In the genomic region with DNA sequence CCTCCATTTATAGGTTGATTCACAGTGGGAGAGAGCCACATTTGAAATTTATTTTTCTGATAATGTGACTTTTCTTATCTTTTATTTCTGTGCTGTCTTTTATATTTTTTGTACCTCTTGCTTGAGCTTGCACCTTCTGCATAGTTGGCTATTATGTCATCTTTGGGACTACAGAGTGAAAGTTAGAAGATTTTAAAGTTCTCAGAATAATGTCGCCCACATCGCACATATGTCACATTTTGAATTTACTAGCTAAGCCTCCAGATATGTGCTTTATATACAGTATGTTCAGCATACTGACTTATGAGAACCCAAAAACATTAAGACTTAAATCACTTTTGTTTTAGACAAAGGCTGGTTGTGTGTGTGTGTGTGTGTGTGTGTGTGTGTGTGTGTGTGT, we compare ENCODE assay signal across 21 mouse cellular contexts. TPM values are rescaled to one million over a fixed set of nuclear protein-coding genes. Genes with fewer than 3 reads are reported as not detected.
DNase-seq lines count a peak whose midpoint lies in the region; ATAC-seq and TF ChIP-seq lines count a peak whose summit lies in the region.
"Had no signal": no experiment of that assay in that cellular context is flagged by ENCODE, and none has a peak within 500 bp of the region (broad histone marks: within the 10 kb centered on the region; RNA-seq: fewer than 3 reads in every experiment).

No protein-coding gene starts in this region.

- TF ChIP-seq POLR2A in cortical plate, adult 2 months (IDR thresholded peaks at IDR 0.05; ENCODE audit: extremely low read depth, insufficient read depth, low read length), result no peak

- peaks cover 8% of the 10 kb centered on the region for H3K4me1 ChIP-seq in cortical plate, adult 2 months (ENCODE audit: control insufficient read depth, insufficient read depth, low read length)
- H3K4me1 ChIP-seq in forebrain, embryonic 16.5 days (replicated peaks; ENCODE audit: control insufficient read depth, insufficient read depth, low read length), result peaks cover 20% of the 10 kb centered on the region

- H3K27me3 ChIP-seq in forebrain, embryonic 16.5 days (replicated peaks; ENCODE audit: control insufficient read depth, insufficient read depth, low read length), result no peaks in the 10 kb centered on the region
- H3K27me3 ChIP-seq: embryonic facial prominence, embryonic 15.5 days; hindbrain, embryonic 13.5 days had no signal

- no peak for TF ChIP-seq CTCF in cortical plate, adult 2 months (IDR thresholded peaks at IDR 0.05; ENCODE audit: extremely low read depth, insufficient read depth, low read length)

- no peaks in the 10 kb centered on the region; the same call in 1 of the 2 replicates for H3K36me3 ChIP-seq in forebrain, embryonic 16.5 days (ENCODE audit: control insufficient read depth, insufficient read depth)
- H3K36me3 ChIP-seq: embryonic facial prominence, embryonic 15.5 days; hindbrain, embryonic 13.5 days had no signal

- no peak for ATAC-seq in forebrain, embryonic 16.5 days
- ATAC-seq: forebrain, embryonic 14.5 days; hindbrain, postnatal 0 days had no signal

- H3K4me2 ChIP-seq in forebrain, embryonic 16.5 days (ENCODE audit: low read length), result no peak overlapping the region
- H3K4me2 ChIP-seq: embryonic facial prominence, embryonic 15.5 days; hindbrain, embryonic 13.5 days had no signal

- H3K9me3 ChIP-seq in forebrain, embryonic 16.5 days (ENCODE audit: control insufficient read depth, low read length), result no peaks in the 10 kb centered on the region
- H3K9me3 ChIP-seq: embryonic facial prominence, embryonic 15.5 days; forebrain, embryonic 10.5 days; heart, embryonic 10.5 days; hindbrain, embryonic 13.5 days had no signal

- intact Hi-C loops in left cerebral cortex, postnatal 25 days (cut with DNase I), result no loop called here

- peak overlapping the region; percentile 69 for H3K27ac ChIP-seq in cortical plate, adult 2 months (ENCODE audit: insufficient read depth, low read length)
- no peak overlapping the region for H3K27ac ChIP-seq in forebrain, embryonic 16.5 days (ENCODE audit: low read length)
- H3K27ac ChIP-seq: embryonic facial prominence, embryonic 15.5 days; forebrain, embryonic 10.5 days; heart, embryonic 10.5 days; hindbrain, embryonic 13.5 days; hindbrain, postnatal 0 days had no signal

- no peak overlapping the region for H3K4me3 ChIP-seq in cortical plate, adult 2 months (ENCODE audit: insufficient read depth, low read length)
- H3K4me3 ChIP-seq in forebrain, embryonic 16.5 days (replicated peaks; ENCODE audit: low read length), result no peak overlapping the region
- H3K4me3 ChIP-seq: embryonic facial prominence, embryonic 15.5 days; erythroblast, embryonic 14.5 days; forebrain, embryonic 10.5 days; heart, embryonic 10.5 days; hindbrain, embryonic 13.5 days had no signal

- DNase-seq in layer of hippocampus, adult 9-11 months, result peak; percentile 27
- no peak for DNase-seq in layer of hippocampus, adult 9-10 months (ENCODE audit: low spot score)
- peak; percentile 54 to 91 for DNase-seq in left cerebral cortex, postnatal 25 days (ENCODE audit: low spot score in 2 of 2)
- no peak for DNase-seq in left cerebral cortex, adult 11 months (ENCODE audit: low spot score)
- DNase-seq: adrenal gland, adult 2 months; adrenal gland, postnatal 25 days; cerebellum, adult 2 months; cerebellum, postnatal 10 days; embryo, embryonic 11 days; gastrocnemius, postnatal 36 days; heart, postnatal 10 days; heart, postnatal 4 days had no signal

- H3K9ac ChIP-seq in forebrain, embryonic 16.5 days (replicated peaks; ENCODE audit: low read depth, low read length), result no peak overlapping the region
- H3K9ac ChIP-seq: embryonic facial prominence, embryonic 15.5 days; hindbrain, embryonic 13.5 days had no signal

- WGBS in forebrain, embryonic 16.5 days, result 95% methylated on average over 2 of the region's 2 CpGs

RNA-seq across cellular contexts. Expression of a gene that starts 19.8 kb away (rescaled TPM):
- total RNA-seq in left cerebral cortex, postnatal 25 days (2021), result 100 to 1,000 TPM; 151 to 155 TPM
- 102 and 107 TPM in 2 replicates for polyA plus RNA-seq in cortical plate, adult 2 months (2012; rRNA removed)
- polyA plus RNA-seq in forebrain, embryonic 16.5 days (2015; fragmentation: Nextera tagmentation; extraction: Ambion mirVana), result 130 and 144 TPM in 2 replicates

RNA-seq across cellular contexts. Expression of a gene that starts 55.4 kb away (rescaled TPM):
- 100 to 1,000 TPM; 234 to 246 TPM for total RNA-seq in left cerebral cortex, postnatal 25 days (2021)
- 222 and 229 TPM in 2 replicates for polyA plus RNA-seq in cortical plate, adult 2 months (2012; rRNA removed)
- 211 and 212 TPM in 2 replicates for polyA plus RNA-seq in forebrain, embryonic 16.5 days (2015; fragmentation: Nextera tagmentation; extraction: Ambion mirVana)

RNA-seq across cellular contexts. Expression of a gene that starts 55.5 kb away (rescaled TPM):
- 10 to 100 TPM; 40.1 to 43.1 TPM for total RNA-seq in left cerebral cortex, postnatal 25 days (2021)
- polyA plus RNA-seq in cortical plate, adult 2 months (2012; rRNA removed), result 25.3 and 28.1 TPM in 2 replicates
- 61.9 and 62.3 TPM in 2 replicates for polyA plus RNA-seq in forebrain, embryonic 16.5 days (2015; fragmentation: Nextera tagmentation; extraction: Ambion mirVana)

Comparison
In these comparisons a context has a peak if more than half of its experiments do, and no peak if none do; other contexts are left out.
1. DNase-seq: peak in layer of hippocampus, adult 9-11 months (single experiment) and left cerebral cortex, postnatal 25 days (2 of 2); none in layer of hippocampus, adult 9-10 months (single experiment) and left cerebral cortex, adult 11 months (single experiment).